Mouse (Mus musculus) midbrain, embryonic 12.5 days (tissue): ENCODE measurements around the gene Pdpk1. TPM values are rescaled to one million over a fixed set of nuclear protein-coding genes. Genes with fewer than 3 reads are reported as not detected.

Experiments used
- polyA plus RNA-seq: library from polyadenylated mRNA; unstranded; fragments of >200 nt; fragmentation: Nextera tagmentation; extraction: Ambion mirVana; gene quantifications from 2 replicates; pipeline ENCODE4 v1.2.1, GENCODE M21; 2016

Pdpk1 gene
- polyA plus RNA-seq, 1 experiment from 2014 or later: 56.2 TPM

Other genes with a start within 250 kb of the Pdpk1 start
- not detected in 2 replicates for gene Dcpp3, start 233.5 kb downstream of the Pdpk1 start, polyA plus RNA-seq
- not detected in 2 replicates for gene Sbp, start 209.3 kb downstream of the Pdpk1 start, polyA plus RNA-seq
- not detected in 2 replicates for gene Sbpl, start 195.7 kb downstream of the Pdpk1 start, polyA plus RNA-seq
- gene Prss30, start 170.4 kb downstream of the Pdpk1 start, polyA plus RNA-seq: not detected in 2 replicates
- gene Prss22, start 152.8 kb downstream of the Pdpk1 start, polyA plus RNA-seq: 0.17 TPM in 1 of 2 replicates, not detected in the other
- 0.19 and 0.37 TPM in 2 replicates for gene Prss27, start 112.8 kb downstream of the Pdpk1 start, polyA plus RNA-seq
- 86.9 and 92.3 TPM in 2 replicates for gene Kctd5, start 77.4 kb downstream of the Pdpk1 start, polyA plus RNA-seq
- 31.5 and 32.9 TPM in 2 replicates for gene Amdhd2, start 12.8 kb upstream of the Pdpk1 start, polyA plus RNA-seq
- 512 and 518 TPM in 2 replicates for gene Atp6v0c, start 18.8 kb upstream of the Pdpk1 start, polyA plus RNA-seq
- gene Tbc1d24, start 54.6 kb upstream of the Pdpk1 start, polyA plus RNA-seq: 14.2 and 14.8 TPM in 2 replicates
- gene Ntn3, start 58.6 kb upstream of the Pdpk1 start, polyA plus RNA-seq: 6.9 and 7.0 TPM in 2 replicates
- 13.9 and 14.7 TPM in 2 replicates for gene Tedc2, start 69.9 kb upstream of the Pdpk1 start, polyA plus RNA-seq
- 76.5 and 77.3 TPM in 2 replicates for gene Ccnf, start 100.6 kb upstream of the Pdpk1 start, polyA plus RNA-seq
- gene Abca17, start 200.1 kb upstream of the Pdpk1 start, polyA plus RNA-seq: 0.41 TPM in 1 of 2 replicates, not detected in the other
- gene Abca3, start 201.0 kb upstream of the Pdpk1 start, polyA plus RNA-seq: 19.2 and 21.2 TPM in 2 replicates